Mouse (Mus musculus) spleen, adult 12 weeks (tissue): ENCODE results near the gene Pdzk1.

Experiments used
- DNase-seq: peaks from one replicate; pipeline ENCODE4 v3.0.0; 2022; ENCODE audit warnings: low spot score

Pdzk1 gene

DNA sequence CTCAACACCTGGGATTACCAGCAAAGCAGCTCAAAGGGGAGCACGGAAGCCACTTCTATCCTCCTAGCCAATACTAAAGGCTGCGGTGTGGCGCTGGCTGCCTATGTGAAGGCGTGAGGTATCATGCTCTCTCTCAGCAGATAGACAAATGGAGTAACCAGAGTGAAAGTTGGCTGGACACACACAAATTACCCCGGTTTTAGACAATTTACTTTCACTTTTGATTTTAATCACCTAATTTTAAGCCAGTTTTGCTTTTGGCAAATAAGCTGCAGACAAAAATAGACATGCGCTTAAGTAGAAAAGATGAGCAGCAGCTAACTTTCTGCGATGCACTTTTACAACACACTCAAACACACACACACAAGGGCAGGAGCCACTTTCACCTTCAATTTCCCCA, 54.6 kb downstream of the Pdzk1 start:
- DNase-seq: no peak

DNA sequence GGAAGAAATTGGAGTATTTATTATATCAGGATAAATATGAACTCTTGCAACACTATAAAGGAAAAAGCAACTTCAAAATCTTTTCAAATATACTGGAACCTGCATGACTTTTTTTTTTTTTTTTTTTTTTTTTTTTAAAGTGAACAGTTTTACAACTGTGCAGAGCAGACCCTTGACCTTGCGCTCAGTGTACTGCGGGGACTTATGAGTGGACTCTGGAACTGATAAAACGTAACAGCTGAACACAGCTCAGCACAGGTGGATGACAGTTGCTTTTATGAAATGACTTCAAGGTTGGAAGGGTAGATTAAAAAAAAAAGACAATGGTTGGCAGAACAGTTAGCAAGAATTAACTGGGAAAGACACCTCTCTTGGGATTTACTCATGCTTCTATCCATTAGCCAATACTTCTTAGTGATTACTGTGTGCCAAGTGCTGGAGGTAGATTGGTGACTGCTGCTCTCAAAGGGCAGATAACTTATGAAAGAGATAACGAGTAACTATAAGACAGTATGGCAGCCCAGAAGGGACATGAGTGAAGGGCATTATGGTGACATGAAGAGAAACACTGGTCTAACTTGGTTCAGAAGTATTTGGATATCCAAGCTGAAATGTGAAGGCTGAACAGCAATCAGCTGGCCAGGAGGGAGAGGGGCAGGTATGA, 73.4 kb downstream of the Pdzk1 start:
- no peak for DNase-seq

DNA sequence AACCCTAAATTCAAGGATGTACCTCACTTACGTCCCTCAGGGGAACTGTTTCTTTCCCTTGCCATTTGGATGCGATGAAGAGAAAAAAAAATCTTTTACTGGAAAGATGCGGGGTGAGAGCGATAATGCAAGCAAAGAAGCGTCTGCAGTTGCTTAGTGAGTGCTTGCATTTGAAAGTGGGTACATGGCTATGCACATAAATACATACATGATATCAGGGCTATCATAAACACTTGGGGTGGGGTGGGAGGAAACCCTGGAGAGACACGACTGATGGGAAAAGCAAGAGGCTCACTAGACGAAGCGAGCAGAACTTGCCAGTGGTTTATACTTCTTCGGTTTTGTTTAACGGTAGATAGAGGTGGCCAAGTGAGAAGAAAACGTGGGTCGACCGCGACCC, 75.3 kb downstream of the Pdzk1 start, which contains the start of gene Gja5:
Gene Gja5 (plus strand): TSS at position 301 of the 400 bp plus-strand sequence.
- no peak for DNase-seq

- DNase-seq: peak; percentile 92
These were observed 75.9 kb downstream of the Pdzk1 start, which contains the start of gene Gpr89 for GRCm38 (mm10) chr3:96904851-96905541. Gpr89 (minus strand) TSS chr3:96905346.

DNA sequence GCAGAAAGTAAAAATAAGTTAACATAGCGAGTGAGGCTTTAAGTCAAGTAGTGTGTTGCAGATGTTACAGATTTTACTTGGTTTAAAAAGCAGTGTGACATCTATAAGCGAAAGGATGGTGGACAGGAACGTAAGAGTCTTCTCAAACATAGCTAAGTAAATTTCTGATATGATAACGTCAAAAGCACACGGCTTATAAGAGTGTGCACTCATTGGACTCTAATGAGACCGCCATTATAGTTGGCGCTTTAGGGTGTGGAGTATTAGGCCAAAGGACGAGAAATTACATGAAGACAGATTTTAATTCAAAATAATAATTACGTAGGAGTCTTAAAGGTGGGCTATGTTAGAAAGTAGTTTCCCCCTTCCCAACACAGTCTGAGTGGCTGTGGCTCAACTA, 76.5 kb downstream of the Pdzk1 start:
- no peak for DNase-seq
